ENCODE assay signal across 12 mouse cellular contexts in genomic region chr14:30133684-30134083, GRCm38 (mm10).
A peak's percentile ranks its signal among the peaks of the same experiment; 100 is the strongest.
DNase-seq lines count a peak whose midpoint lies in the region; ATAC-seq and TF ChIP-seq lines count a peak whose summit lies in the region.
"Had no signal": no experiment of that assay in that cellular context is flagged by ENCODE, and none has a peak within 500 bp of the region (broad histone marks: within the 10 kb centered on the region; RNA-seq: fewer than 3 reads in every experiment).

No protein-coding gene starts in this region.

- H3K9me3 ChIP-seq in heart, postnatal 0 days (replicated peaks; ENCODE audit: control insufficient read depth, low read length), result no peaks in the 10 kb centered on the region
- no peaks in the 10 kb centered on the region for H3K9me3 ChIP-seq in midbrain, postnatal 0 days (ENCODE audit: low read length)
- no peaks in the 10 kb centered on the region for H3K9me3 ChIP-seq in midbrain, embryonic 16.5 days (replicated peaks; ENCODE audit: control insufficient read depth, low read length, poor library complexity, severe bottlenecking)
- H3K9me3 ChIP-seq: heart, embryonic 10.5 days; hindbrain, embryonic 13.5 days; limb, embryonic 12.5 days had no signal

- no peak overlapping the region for H3K27ac ChIP-seq in heart, postnatal 0 days (ENCODE audit: low read depth)
- no peak overlapping the region for H3K27ac ChIP-seq in midbrain, postnatal 0 days (ENCODE audit: low read depth, low read length)
- no peak overlapping the region for H3K27ac ChIP-seq in midbrain, embryonic 16.5 days (ENCODE audit: low read length)
- no peak overlapping the region for H3K27ac ChIP-seq in small intestine, adult 2 months (ENCODE audit: insufficient read depth, low read depth, low read length)
- no peak overlapping the region for H3K27ac ChIP-seq in gastrocnemius, adult 2 months
- H3K27ac ChIP-seq: heart, embryonic 10.5 days; hindbrain, embryonic 13.5 days; limb, embryonic 12.5 days had no signal

- H3K36me3 ChIP-seq in heart, postnatal 0 days (replicated peaks; ENCODE audit: control insufficient read depth, insufficient read depth, low read length), result no peaks in the 10 kb centered on the region
- H3K36me3 ChIP-seq in midbrain, postnatal 0 days (ENCODE audit: insufficient read depth, low read length), result peaks cover 9% of the 10 kb centered on the region
- H3K36me3 ChIP-seq in midbrain, embryonic 16.5 days (ENCODE audit: control insufficient read depth, insufficient read depth, low read length), result no peaks in the 10 kb centered on the region
- no peaks in the 10 kb centered on the region for H3K36me3 ChIP-seq in small intestine, adult 2 months (ENCODE audit: control insufficient read depth, insufficient read depth, low read length)
- H3K36me3 ChIP-seq: heart, embryonic 10.5 days; hindbrain, embryonic 13.5 days; limb, embryonic 12.5 days had no signal

- H3K9ac ChIP-seq in heart, postnatal 0 days (replicated peaks; ENCODE audit: low read depth, low read length), result no peak overlapping the region
- no peak overlapping the region for H3K9ac ChIP-seq in midbrain, postnatal 0 days (replicated peaks; ENCODE audit: low read length, poor library complexity, severe bottlenecking)
- H3K9ac ChIP-seq in midbrain, embryonic 16.5 days (ENCODE audit: low read depth, low read length), result no peak overlapping the region
- H3K9ac ChIP-seq: hindbrain, embryonic 13.5 days; limb, embryonic 12.5 days had no signal

- TF ChIP-seq EP300 in heart, postnatal 0 days (IDR thresholded peaks at IDR 0.05; ENCODE audit: low read depth), result no peak

- H3K4me2 ChIP-seq in heart, postnatal 0 days (ENCODE audit: low read depth, low read length), result no peak overlapping the region
- no peak overlapping the region for H3K4me2 ChIP-seq in midbrain, postnatal 0 days (ENCODE audit: low read depth, low read length, poor library complexity, severe bottlenecking)
- no peak overlapping the region for H3K4me2 ChIP-seq in midbrain, embryonic 16.5 days (ENCODE audit: low read length)
- H3K4me2 ChIP-seq: hindbrain, embryonic 13.5 days; limb, embryonic 12.5 days had no signal

- TF ChIP-seq CTCF in heart, postnatal 0 days (IDR thresholded peaks at IDR 0.05; ENCODE audit: low read depth), result 0 out of 2 replicates have a peak, but pooled peaks have one; percentile 22
- peak; percentile 67 for TF ChIP-seq CTCF in midbrain, postnatal 0 days (IDR thresholded peaks at IDR 0.05)
- TF ChIP-seq CTCF in small intestine, adult 2 months (IDR thresholded peaks at IDR 0.05; ENCODE audit: extremely low read depth, insufficient read length, insufficient replicate concordance, low read depth, low read length), result peak; percentile 20; the same call in 1 of the 2 replicates
- no peak for TF ChIP-seq CTCF in gastrocnemius, adult 2 months (IDR thresholded peaks at IDR 0.05)

- 78% methylated on average over 3 of the region's 3 CpGs for WGBS in heart, postnatal 0 days
- WGBS in midbrain, postnatal 0 days, result 44% methylated on average over 3 of the region's 3 CpGs
- 48% methylated on average over 3 of the region's 3 CpGs for WGBS in midbrain, embryonic 16.5 days
- 48% methylated on average over 3 of the region's 3 CpGs for WGBS in small intestine, adult 2 months

- H3K4me3 ChIP-seq in heart, postnatal 0 days (ENCODE audit: low read depth, low read length), result no peak overlapping the region
- no peak overlapping the region for H3K4me3 ChIP-seq in midbrain, postnatal 0 days (ENCODE audit: low read depth, low read length)
- H3K4me3 ChIP-seq in midbrain, embryonic 16.5 days (ENCODE audit: low read depth, low read length), result no peak overlapping the region
- no peak overlapping the region for H3K4me3 ChIP-seq in small intestine, adult 2 months (ENCODE audit: low read depth, low read length)
- H3K4me3 ChIP-seq in gastrocnemius, adult 2 months, result no peak overlapping the region
- H3K4me3 ChIP-seq: heart, embryonic 10.5 days; hindbrain, embryonic 13.5 days; limb, embryonic 12.5 days had no signal

- ATAC-seq in heart, postnatal 0 days (ENCODE audit: insufficient read depth, low read depth), result no peak
- no peak for ATAC-seq in midbrain, postnatal 0 days (ENCODE audit: low FRiP score)
- no peak for ATAC-seq in midbrain, embryonic 16.5 days

- H3K4me1 ChIP-seq in heart, postnatal 0 days (ENCODE audit: control insufficient read depth, insufficient read depth), result no peaks in the 10 kb centered on the region
- no peaks in the 10 kb centered on the region for H3K4me1 ChIP-seq in midbrain, postnatal 0 days (ENCODE audit: insufficient read depth, low read length)
- H3K4me1 ChIP-seq in midbrain, embryonic 16.5 days (ENCODE audit: control insufficient read depth, insufficient read depth, low read length), result no peaks in the 10 kb centered on the region
- H3K4me1 ChIP-seq in small intestine, adult 2 months (ENCODE audit: control insufficient read depth, insufficient read depth, insufficient read length, low read length), result no peaks in the 10 kb centered on the region

- TF ChIP-seq POLR2A in small intestine, adult 2 months (IDR thresholded peaks at IDR 0.05; ENCODE audit: low read depth, low read length), result no peak

- intact Hi-C loops in heart, postnatal 25 days (cut with DNase I), result loop anchor here (5.0 kb wide), 1 partner anchor 234 kb away; no protein-coding TSS in a partner anchor
- intact Hi-C loops in gastrocnemius, adult 2 months (cut with DNase I), result no loop called here

- H3K27me3 ChIP-seq in heart, postnatal 0 days (ENCODE audit: control insufficient read depth, insufficient read depth, low read length), result no peaks in the 10 kb centered on the region
- H3K27me3 ChIP-seq in midbrain, postnatal 0 days (ENCODE audit: insufficient read depth, low read length), result no peaks in the 10 kb centered on the region
- no peaks in the 10 kb centered on the region for H3K27me3 ChIP-seq in midbrain, embryonic 16.5 days (ENCODE audit: control insufficient read depth, insufficient read depth, low read depth, low read length)
- no peaks in the 10 kb centered on the region for H3K27me3 ChIP-seq in small intestine, adult 2 months (ENCODE audit: control insufficient read depth, insufficient read depth, low read length)

- no peak for DNase-seq in heart, postnatal 0 days (ENCODE audit: low spot score)
- DNase-seq in heart, postnatal 25 days (ENCODE audit: low spot score), result no peak
- peak; percentile 49 for DNase-seq in midbrain, postnatal 0 days (ENCODE audit: low spot score)
- peak; percentile 63 for DNase-seq in R1 (ENCODE audit: low read depth, low spot score)
- DNase-seq in gastrocnemius, adult 2 months, result no peak
- no peak for DNase-seq in heart, adult 8-10 months (ENCODE audit: low spot score)
- DNase-seq: kidney, adult 8-10 months had no signal

Comparison
In these comparisons a context has a peak if more than half of its experiments do, and no peak if none do; other contexts are left out.
1. DNase-seq: peak in midbrain, postnatal 0 days (single experiment) and R1 (single experiment); none in heart, postnatal 0 days (single experiment), heart, postnatal 25 days (single experiment), gastrocnemius, adult 2 months (single experiment) and heart, adult 8-10 months (single experiment).